Mouse (Mus musculus): ENCODE measurements at regions not wholly inside any gene's neighbourhood (a gene's known extent, or its start where the extent isn't known, plus 50 kb on each side); places are given as distances from the start of the nearest gene placed in this dataset.

DNA sequence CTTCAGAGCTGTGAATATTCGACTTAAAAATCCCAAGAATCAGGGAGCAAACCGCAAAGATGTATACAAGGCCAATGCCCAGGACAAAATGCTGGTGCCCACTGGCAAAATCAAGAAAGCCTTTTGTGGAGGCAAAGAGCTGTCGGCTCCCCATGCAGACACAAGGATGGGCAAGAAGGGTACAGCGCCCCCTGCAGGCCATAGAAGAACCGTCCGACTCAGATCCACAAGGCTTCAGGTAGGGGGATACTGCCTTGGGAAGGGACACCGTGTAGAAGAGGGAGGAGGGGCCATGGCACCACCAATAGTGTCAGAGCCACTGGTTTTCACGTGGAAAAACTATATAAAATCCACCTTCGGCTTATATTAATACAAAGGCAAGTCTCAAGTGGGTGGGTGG, 379.8 kb downstream of the Fam19a5 start:
- TF ChIP-seq CTCF (IDR thresholded peaks at IDR 0.05; ENCODE audit: extremely low read depth, insufficient read depth, insufficient read length, insufficient replicate concordance) (no peak), POLR2A (IDR thresholded peaks at IDR 0.05; ENCODE audit: low read depth, low read length) (no peak)

Measured in spleen, adult 2 months (tissue).